Mouse (Mus musculus): ENCODE results near the gene Ror2.

Gene Ror2

GRCm38 (mm10) chr13:53194306-53194705 lies 91.6 kb downstream of the Ror2 start:
- DNase-seq (ENCODE audit: low read depth), result no peak

- no peak for DNase-seq (ENCODE audit: low read depth)
Measured at GRCm38 (mm10) chr13:53193713-53194112, 92.2 kb downstream of the Ror2 start.

- no peak for DNase-seq (ENCODE audit: low read depth)
Measured at GRCm38 (mm10) chr13:53192286-53192685, 93.6 kb downstream of the Ror2 start.

- DNase-seq (ENCODE audit: low read depth), result no peak
Measured at GRCm38 (mm10) chr13:53191657-53192056, 94.3 kb downstream of the Ror2 start.

GRCm38 (mm10) chr13:53188935-53189334 lies 97.0 kb downstream of the Ror2 start:
- no peak for DNase-seq (ENCODE audit: low read depth)

- DNase-seq (ENCODE audit: low read depth), result no peak
Measured at GRCm38 (mm10) chr13:53184858-53185257, 101.1 kb downstream of the Ror2 start.

GRCm38 (mm10) chr13:53184149-53184548 lies 101.8 kb downstream of the Ror2 start:
- DNase-seq (ENCODE audit: low read depth), result no peak

GRCm38 (mm10) chr13:53183161-53183577 lies 102.8 kb downstream of the Ror2 start:
- DNase-seq (ENCODE audit: low read depth), result no peak

- no peak for DNase-seq (ENCODE audit: low read depth)
Measured at GRCm38 (mm10) chr13:53178594-53178993, 107.3 kb downstream of the Ror2 start.

- no peak for DNase-seq (ENCODE audit: low read depth)
Measured at GRCm38 (mm10) chr13:53178171-53178570, 107.8 kb downstream of the Ror2 start.

GRCm38 (mm10) chr13:53177424-53177718 lies 108.6 kb downstream of the Ror2 start:
- DNase-seq (ENCODE audit: low read depth), result no peak

- DNase-seq (ENCODE audit: low read depth), result no peak
Measured at GRCm38 (mm10) chr13:53176695-53177423, 109.1 kb downstream of the Ror2 start.

- DNase-seq (ENCODE audit: low read depth), result no peak
Measured at GRCm38 (mm10) chr13:53175041-53175440, 110.9 kb downstream of the Ror2 start.

GRCm38 (mm10) chr13:53163671-53164070 lies 122.3 kb downstream of the Ror2 start:
- no peak for DNase-seq (ENCODE audit: low read depth)

GRCm38 (mm10) chr13:53163060-53163459 lies 122.9 kb downstream of the Ror2 start:
- DNase-seq (ENCODE audit: low read depth), result no peak

- DNase-seq (ENCODE audit: low read depth), result no peak
Measured at GRCm38 (mm10) chr13:53159501-53159900, 126.4 kb downstream of the Ror2 start.

GRCm38 (mm10) chr13:53158405-53159005 lies 127.4 kb downstream of the Ror2 start:
- no peak for DNase-seq (ENCODE audit: low read depth)

GRCm38 (mm10) chr13:53156911-53157310 lies 129.0 kb downstream of the Ror2 start:
- no peak for DNase-seq (ENCODE audit: low read depth)

- no peak for DNase-seq (ENCODE audit: low read depth)
Measured at GRCm38 (mm10) chr13:53156282-53156681, 129.6 kb downstream of the Ror2 start.

GRCm38 (mm10) chr13:53145511-53145910 lies 140.4 kb downstream of the Ror2 start:
- no peak for DNase-seq (ENCODE audit: low read depth)

- no peak for DNase-seq (ENCODE audit: low read depth)
Measured at GRCm38 (mm10) chr13:53143076-53143475, 142.8 kb downstream of the Ror2 start.

- no peak for DNase-seq (ENCODE audit: low read depth)
Measured at GRCm38 (mm10) chr13:53142268-53142667, 143.7 kb downstream of the Ror2 start.

GRCm38 (mm10) chr13:53140298-53140697 lies 145.6 kb downstream of the Ror2 start:
- no peak for DNase-seq (ENCODE audit: low read depth)

- DNase-seq (ENCODE audit: low read depth), result no peak
Measured at GRCm38 (mm10) chr13:53130567-53130966, 155.4 kb downstream of the Ror2 start.
